ENCODE assay signal across 25 mouse cellular contexts in genomic region chr17:4198001-4198400, GRCm38 (mm10).
"Had no signal": no experiment of that assay in that cellular context is flagged by ENCODE, and none has a peak within 500 bp of the region (broad histone marks: within the 10 kb centered on the region; RNA-seq: fewer than 3 reads in every experiment).

No protein-coding gene starts in this region.

- H3K27me3 ChIP-seq: heart, embryonic 12.5 days; hindbrain, embryonic 12.5 days; limb, embryonic 12.5 days; liver, embryonic 13.5 days had no signal

- H3K9ac ChIP-seq: heart, embryonic 12.5 days; hindbrain, embryonic 12.5 days; hindbrain, embryonic 14.5 days; limb, embryonic 12.5 days; liver, embryonic 13.5 days had no signal

- H3K4me1 ChIP-seq: hindbrain, embryonic 10.5 days; hindbrain, embryonic 12.5 days; liver, embryonic 13.5 days had no signal

- H3K4me2 ChIP-seq: heart, embryonic 12.5 days; hindbrain, embryonic 12.5 days; hindbrain, embryonic 14.5 days; limb, embryonic 12.5 days; liver, embryonic 11.5 days; liver, embryonic 13.5 days had no signal

- H3K36me3 ChIP-seq: heart, embryonic 12.5 days; hindbrain, embryonic 10.5 days; hindbrain, embryonic 12.5 days; limb, embryonic 10.5 days; limb, embryonic 12.5 days; liver, embryonic 13.5 days had no signal

- H3K4me3 ChIP-seq: gastrocnemius, adult 2 months; heart, adult 2 months; heart, embryonic 12.5 days; hindbrain, embryonic 10.5 days; hindbrain, embryonic 12.5 days; layer of hippocampus, adult 2 months; left cerebral cortex, adult 2 months; limb, embryonic 10.5 days; limb, embryonic 12.5 days; liver, embryonic 13.5 days had no signal

- ATAC-seq: forebrain, embryonic 16.5 days; hindbrain, embryonic 16.5 days; inflammation-experienced regulatory T-cells, adult 6 months; intestine, postnatal 0 days had no signal

- H3K9me3 ChIP-seq: heart, embryonic 12.5 days; hindbrain, embryonic 10.5 days; hindbrain, embryonic 12.5 days; limb, embryonic 10.5 days; limb, embryonic 12.5 days; liver, embryonic 13.5 days had no signal

- H3K27ac ChIP-seq: gastrocnemius, adult 2 months; heart, adult 2 months; hindbrain, embryonic 10.5 days; hindbrain, embryonic 12.5 days; hindbrain, embryonic 14.5 days; layer of hippocampus, adult 2 months; left cerebral cortex, adult 2 months; limb, embryonic 10.5 days; limb, embryonic 12.5 days; liver, embryonic 13.5 days had no signal

- DNase-seq: gastrocnemius, adult 2 months; gastrocnemius, postnatal 10 days; gastrocnemius, postnatal 25 days; heart, adult 2 months; heart, postnatal 10 days; heart, postnatal 4 days; kidney, adult 8-10 months; kidney, postnatal 10 days; kidney, postnatal 25 days; kidney, postnatal 4 days; liver; liver, embryonic 13.5 days had no signal
